ENCODE assay signal across 11 mouse cellular contexts in the genomic region with DNA sequence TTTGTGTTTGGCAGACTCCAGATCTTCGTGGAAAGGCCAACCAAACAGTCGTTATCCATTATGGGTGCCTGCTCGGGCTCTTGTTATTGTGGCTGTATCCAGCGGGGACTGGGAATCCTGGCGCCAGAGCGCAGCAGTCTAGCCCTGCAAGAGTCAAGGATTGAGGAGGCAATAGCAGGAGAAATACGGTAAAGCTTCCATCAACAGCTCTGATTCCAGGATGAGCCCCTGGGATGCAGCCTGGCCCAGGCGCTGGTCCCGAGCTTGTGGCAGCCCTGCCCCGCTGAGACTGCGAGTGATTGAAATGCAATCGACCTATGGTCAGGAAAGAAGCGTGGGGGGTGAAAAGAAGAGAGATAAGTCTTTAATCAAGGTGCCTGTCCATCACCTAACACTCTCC.
DNase-seq lines count a peak whose midpoint lies in the region; ATAC-seq and TF ChIP-seq lines count a peak whose summit lies in the region.
"Had no signal": no experiment of that assay in that cellular context is flagged by ENCODE, and none has a peak within 500 bp of the region (broad histone marks: within the 10 kb centered on the region; RNA-seq: fewer than 3 reads in every experiment).

No protein-coding gene starts in this region.

- TF ChIP-seq CTCF in kidney, postnatal 0 days (IDR thresholded peaks at IDR 0.05; ENCODE audit: low read depth) = no peak

- 0 out of 2 replicates have a peak overlapping the region, but pooled peaks have one; percentile 3 for H3K4me3 ChIP-seq in embryonic facial prominence, embryonic 12.5 days
- H3K4me3 ChIP-seq in kidney, postnatal 0 days (replicated peaks; ENCODE audit: low read depth, low read length) = no peak overlapping the region
- H3K4me3 ChIP-seq: heart, adult 2 months had no signal

- intact Hi-C loops in left cerebral cortex, postnatal 14 days (cut with DNase I) = loop anchor here (5.0 to 10.0 kb wide), 3 partner anchors 149 to 627 kb away; no protein-coding TSS in a partner anchor

- H3K4me1 ChIP-seq in embryonic facial prominence, embryonic 12.5 days = peaks cover 23% of the 10 kb centered on the region
- no peaks in the 10 kb centered on the region for H3K4me1 ChIP-seq in kidney, postnatal 0 days (replicated peaks; ENCODE audit: insufficient read depth, low read length)

- no peak overlapping the region for H3K9ac ChIP-seq in embryonic facial prominence, embryonic 12.5 days
- no peak overlapping the region for H3K9ac ChIP-seq in kidney, postnatal 0 days (ENCODE audit: low read depth, low read length)
- H3K9ac ChIP-seq: liver, embryonic 14.5 days had no signal

- no peak for ATAC-seq in embryonic facial prominence, embryonic 12.5 days (ENCODE audit: insufficient number of reproducible peaks, insufficient read depth, low FRiP score, low TSS enrichment)
- ATAC-seq in kidney, postnatal 0 days (replicated peaks; ENCODE audit: low FRiP score, low read depth) = no peak

- no peaks in the 10 kb centered on the region for H3K36me3 ChIP-seq in embryonic facial prominence, embryonic 12.5 days
- H3K36me3 ChIP-seq in kidney, postnatal 0 days (ENCODE audit: insufficient read depth, low read length) = no peaks in the 10 kb centered on the region

- H3K9me3 ChIP-seq in embryonic facial prominence, embryonic 12.5 days = no peaks in the 10 kb centered on the region
- H3K9me3 ChIP-seq in kidney, postnatal 0 days (replicated peaks; ENCODE audit: low read length) = no peaks in the 10 kb centered on the region

- peak overlapping the region; percentile 33 for H3K4me2 ChIP-seq in embryonic facial prominence, embryonic 12.5 days (replicated peaks)
- H3K4me2 ChIP-seq in kidney, postnatal 0 days (ENCODE audit: low read length) = peak overlapping the region; percentile 27

- no peaks in the 10 kb centered on the region for H3K27me3 ChIP-seq in embryonic facial prominence, embryonic 12.5 days
- H3K27me3 ChIP-seq in kidney, postnatal 0 days (ENCODE audit: insufficient read depth, low read length) = peaks cover 13% of the 10 kb centered on the region

- WGBS in embryonic facial prominence, embryonic 12.5 days = under 1% methylated on average over 13 of the region's 13 CpGs
- WGBS in kidney, postnatal 0 days = 3% methylated on average over 13 of the region's 13 CpGs

- peak; percentile 94 for DNase-seq in heart, adult 11 months
- DNase-seq in heart, adult 8-10 months (ENCODE audit: low spot score) = no peak
- DNase-seq in ES-CJ7 (ENCODE audit: low read depth, low spot score) = peak; percentile 32
- peak; percentile 69 for DNase-seq in kidney, postnatal 0 days (ENCODE audit: low spot score)
- DNase-seq in thymus, postnatal 36 days = no peak
- DNase-seq in T-cell, adult 2 months (ENCODE audit: low spot score) = no peak
- DNase-seq in left cerebral cortex, postnatal 14 days (ENCODE audit: low spot score in 2 of 2) = no peak
- DNase-seq: thymus, adult 18-20 months had no signal

- H3K27ac ChIP-seq in embryonic facial prominence, embryonic 12.5 days = peak overlapping the region; percentile 60; the same call in 1 of the 2 replicates
- H3K27ac ChIP-seq in kidney, postnatal 0 days = no peak overlapping the region
- H3K27ac ChIP-seq: heart, adult 2 months; liver, embryonic 14.5 days had no signal

Comparison
In these comparisons a context has a peak if more than half of its experiments do, and no peak if none do; other contexts are left out.
1. DNase-seq: peak in heart, adult 11 months (single experiment), ES-CJ7 (single experiment) and kidney, postnatal 0 days (single experiment); none in heart, adult 8-10 months (single experiment), thymus, postnatal 36 days (0 of 2), T-cell, adult 2 months (single experiment) and left cerebral cortex, postnatal 14 days (0 of 2).